Mouse (Mus musculus) kidney, adult 18-20 months (tissue): Measurements from ENCODE around the gene Lrpprc.

ENCODE experiments used
- DNase-seq: peaks from one replicate; pipeline ENCODE4 v3.0.0; 2021

Gene Lrpprc

DNA sequence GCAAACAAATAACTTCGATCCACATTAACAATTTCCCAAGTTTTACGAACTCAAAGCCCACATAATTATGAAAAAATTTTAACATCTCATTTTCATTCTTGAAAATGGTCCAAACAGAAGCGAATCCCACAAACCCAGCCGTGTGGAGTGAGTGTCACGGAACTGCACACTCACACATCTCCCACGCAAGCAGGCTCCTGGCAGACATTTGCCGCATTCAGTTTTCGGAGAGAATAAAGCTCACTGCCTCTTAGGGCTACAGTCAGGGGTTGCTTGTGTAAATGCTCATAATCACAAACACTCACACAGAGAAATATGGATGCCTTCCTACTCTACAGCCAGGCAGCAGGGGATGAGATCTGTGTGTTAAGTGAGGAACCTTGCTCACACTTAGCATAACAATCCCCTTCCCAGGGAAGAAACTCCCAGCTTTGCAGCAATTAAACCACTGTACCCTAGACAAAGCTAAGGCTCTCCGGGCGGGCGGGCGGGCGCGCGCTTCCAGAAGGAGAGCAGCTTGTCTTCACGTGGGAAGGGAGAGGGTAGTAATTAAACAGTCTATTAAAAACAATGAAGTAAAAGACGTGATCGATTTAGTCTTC, 76.9 kb downstream of the Lrpprc start:
- no peak for DNase-seq

GRCm38 (mm10) chr17:84709403-84709851, 81.2 kb downstream of the Lrpprc start:
- no peak for DNase-seq

DNA sequence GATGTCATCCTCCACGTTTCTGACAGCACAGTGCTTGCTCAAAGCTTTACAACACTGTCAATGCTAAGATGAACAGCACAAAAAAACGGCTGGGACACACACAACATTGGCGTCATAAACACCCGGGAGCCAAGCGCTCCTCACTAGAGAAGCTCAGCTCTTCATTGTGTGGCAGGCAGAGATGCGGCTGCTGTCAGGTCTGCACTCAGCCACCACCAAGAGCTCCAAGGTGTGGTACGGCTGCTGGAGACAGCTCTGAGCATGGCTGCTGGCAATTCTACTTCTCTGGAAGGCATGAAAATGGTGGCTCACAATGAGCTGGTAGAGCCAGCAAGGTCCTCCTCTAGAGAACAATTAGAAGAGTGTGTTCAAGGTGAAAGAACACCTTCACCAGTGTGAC, 81.8 kb downstream of the Lrpprc start:
- no peak for DNase-seq

DNA sequence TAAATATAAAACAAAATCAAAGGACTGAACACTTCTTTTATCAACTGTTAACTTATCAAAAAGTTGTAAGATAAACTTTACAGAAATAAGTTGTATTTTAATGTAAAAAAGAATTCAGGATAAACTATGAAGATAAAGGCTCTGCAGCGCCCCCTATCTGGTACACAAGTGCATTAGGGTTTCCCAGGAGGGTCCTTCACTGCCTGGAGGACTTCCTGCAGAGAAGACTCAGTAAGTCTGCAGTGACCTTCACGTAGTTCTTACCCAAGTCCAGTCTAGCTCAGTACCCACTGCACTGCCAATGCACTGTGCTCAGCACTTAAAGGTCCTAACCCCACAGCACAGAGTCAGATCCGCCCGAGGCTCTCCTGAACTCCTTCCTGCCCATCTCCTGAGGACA, 83.2 kb downstream of the Lrpprc start:
- no peak for DNase-seq

DNA sequence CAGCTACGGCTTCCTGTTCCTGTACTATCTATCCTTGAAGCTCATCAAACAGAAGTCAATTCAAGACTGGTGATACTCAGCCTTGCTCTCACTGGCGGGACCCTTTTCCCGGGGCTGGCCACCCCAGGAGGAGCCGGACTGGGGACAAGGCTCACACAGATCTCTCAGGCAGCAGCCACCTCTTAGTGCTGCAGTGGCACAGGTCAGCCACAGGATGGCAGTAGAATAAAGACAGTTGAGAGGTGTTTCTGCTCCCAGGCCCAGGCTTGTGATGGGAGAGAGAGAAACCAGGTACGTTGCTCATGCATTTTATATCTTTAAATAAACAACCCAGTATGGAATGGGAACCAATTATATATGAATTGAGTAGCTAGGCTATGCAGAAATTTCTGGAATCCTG, 91.9 kb downstream of the Lrpprc start:
- peak; percentile 65 for DNase-seq

GRCm38 (mm10) chr17:84696537-84696936, 94.1 kb downstream of the Lrpprc start:
- peak; percentile 17 for DNase-seq

DNA sequence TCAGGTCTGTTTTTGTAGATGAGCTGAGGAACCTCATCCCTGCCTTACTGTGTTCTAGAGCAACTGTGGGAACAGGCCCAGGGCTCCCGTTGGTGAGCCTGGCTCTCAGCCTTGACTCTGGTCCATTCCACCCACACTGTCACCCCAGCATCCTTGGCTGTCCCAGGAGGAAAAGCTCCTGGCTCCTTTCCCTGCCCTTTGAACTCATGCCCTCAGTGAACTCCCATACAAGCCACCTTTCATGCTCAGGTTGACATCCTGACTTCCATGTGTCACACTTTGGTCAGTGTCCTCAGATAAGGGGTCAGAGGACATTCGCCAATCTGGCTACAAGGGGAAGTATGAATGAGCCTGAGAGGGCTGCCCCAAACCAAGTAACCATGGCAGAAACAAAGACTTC, 96.8 kb downstream of the Lrpprc start:
- no peak for DNase-seq

- DNase-seq = no peak
These were observed 100.5 kb downstream of the Lrpprc start for GRCm38 (mm10) chr17:84690111-84690510.

- DNase-seq = peak; percentile 29
These were observed 101.3 kb downstream of the Lrpprc start for GRCm38 (mm10) chr17:84689316-84689715.

- DNase-seq = no peak
These were observed 101.8 kb downstream of the Lrpprc start for GRCm38 (mm10) chr17:84688834-84689233.

GRCm38 (mm10) chr17:84687994-84688393, 102.6 kb downstream of the Lrpprc start:
- DNase-seq = no peak

GRCm38 (mm10) chr17:84685286-84685685, 105.3 kb downstream of the Lrpprc start:
- DNase-seq = no peak

DNA sequence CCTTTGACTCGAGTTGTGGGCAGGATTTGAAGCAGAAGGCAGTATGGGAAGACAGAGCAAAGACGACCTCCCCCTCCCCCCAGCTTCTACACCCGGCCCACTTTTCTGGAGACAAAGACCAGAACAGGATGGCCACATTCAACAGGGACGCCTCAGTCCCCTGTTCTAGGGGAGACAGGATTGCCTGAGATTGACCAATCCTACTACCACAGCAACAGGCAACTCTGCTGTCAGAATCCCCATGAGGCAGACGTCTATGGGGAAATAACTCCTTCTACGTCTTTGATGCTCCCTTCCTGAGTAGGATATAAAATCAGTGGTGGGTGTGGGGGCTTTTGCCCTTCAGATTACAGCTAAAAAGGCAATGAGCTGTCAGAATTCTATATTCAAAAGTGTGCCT, 106.3 kb downstream of the Lrpprc start:
- DNase-seq = no peak

DNA sequence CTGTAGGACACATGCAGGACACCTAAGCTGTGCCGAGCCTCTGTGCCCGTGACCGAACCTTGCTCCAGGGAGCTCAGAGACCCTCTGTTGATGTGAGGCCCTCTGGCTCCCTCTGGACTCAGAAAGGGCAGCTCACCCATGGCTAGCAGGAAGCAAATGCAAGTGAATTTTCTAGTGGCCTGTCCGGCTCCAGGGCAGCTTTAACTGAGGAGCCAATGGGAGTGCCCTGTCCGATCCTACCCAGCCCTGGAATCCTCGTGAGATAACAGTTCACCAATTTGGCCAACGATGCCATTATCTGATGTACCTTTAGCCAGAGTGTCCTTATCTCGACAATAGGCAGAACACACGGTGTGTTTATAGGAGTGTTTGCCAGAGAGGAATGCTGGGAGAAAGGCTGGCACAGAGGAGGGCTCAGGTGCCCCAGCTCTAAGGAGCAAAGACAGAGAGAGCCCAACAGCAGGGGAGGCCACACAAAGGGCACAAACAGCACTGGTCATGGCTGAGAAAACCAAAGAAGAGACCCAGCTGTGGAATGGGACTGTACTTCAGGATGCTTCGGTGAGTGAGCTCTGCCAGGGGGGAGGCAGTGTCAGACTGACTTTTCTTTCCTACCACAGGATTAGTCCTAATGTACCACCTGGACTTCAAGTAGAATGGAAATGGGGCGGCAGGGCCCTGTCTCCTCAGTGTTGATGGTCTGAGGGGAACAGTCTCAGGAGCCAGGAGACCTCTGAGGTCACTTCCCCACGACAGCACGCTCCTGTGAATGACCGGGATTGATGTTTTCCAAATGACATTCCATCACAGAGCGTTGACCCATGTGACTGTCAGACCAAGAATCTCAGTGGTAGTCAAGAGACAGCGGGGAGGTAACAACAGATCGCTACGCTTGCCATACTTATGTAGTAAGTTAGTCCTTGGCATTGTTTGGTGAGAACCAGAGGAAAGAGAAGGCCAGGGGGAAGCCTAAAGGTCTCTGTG, 107.6 kb downstream of the Lrpprc start, which contains the start of gene Abcg5:
TSS of gene Abcg5 (minus strand) at position 278 of the 984 bp plus-strand sequence.
- DNase-seq = no peak

DNA sequence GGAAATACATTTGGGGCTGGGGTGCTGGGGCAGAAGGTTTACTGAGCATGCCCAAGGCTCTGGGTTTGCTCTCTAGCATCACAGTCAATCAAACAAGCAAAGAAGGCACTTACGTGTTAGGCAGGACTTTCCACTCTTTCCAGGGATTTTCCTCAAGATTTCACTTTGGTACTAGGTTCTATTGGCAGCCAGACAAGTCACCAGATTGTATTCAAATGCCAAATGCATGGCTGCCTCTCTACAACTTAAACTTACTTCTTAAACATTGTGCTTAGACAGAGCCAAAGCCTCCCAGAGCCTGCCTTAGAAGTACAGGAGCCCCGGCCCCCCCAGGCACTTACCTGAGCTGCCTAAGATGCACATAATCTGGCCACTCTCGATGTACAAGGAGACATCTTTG, 108.9 kb downstream of the Lrpprc start:
- DNase-seq = no peak

DNA sequence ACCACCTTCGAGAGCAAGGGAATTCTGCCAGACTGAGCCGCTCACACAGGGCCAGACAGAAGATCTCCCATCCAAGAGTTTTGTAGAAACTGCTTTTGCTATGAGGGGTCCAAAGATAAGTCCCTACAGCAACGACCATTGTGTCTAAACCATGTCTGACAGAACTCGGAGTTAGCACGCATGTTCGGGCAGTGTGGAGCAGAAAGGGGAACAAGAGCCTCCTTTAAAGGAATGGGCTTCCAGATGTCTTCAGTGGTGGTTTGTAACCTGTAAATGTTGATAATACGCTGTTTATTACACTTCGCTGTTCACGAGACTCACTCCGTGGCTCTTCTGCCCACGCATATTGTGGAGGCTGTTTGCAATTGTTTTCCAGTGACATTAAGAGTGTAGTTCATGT, 113.0 kb downstream of the Lrpprc start:
- DNase-seq = no peak

- peak; percentile 30 for DNase-seq
These were observed 114.6 kb downstream of the Lrpprc start, which contains the start of gene Abcg8 for GRCm38 (mm10) chr17:84675951-84676366. Gene Abcg8 (plus strand): TSS chr17:84676302.

DNA sequence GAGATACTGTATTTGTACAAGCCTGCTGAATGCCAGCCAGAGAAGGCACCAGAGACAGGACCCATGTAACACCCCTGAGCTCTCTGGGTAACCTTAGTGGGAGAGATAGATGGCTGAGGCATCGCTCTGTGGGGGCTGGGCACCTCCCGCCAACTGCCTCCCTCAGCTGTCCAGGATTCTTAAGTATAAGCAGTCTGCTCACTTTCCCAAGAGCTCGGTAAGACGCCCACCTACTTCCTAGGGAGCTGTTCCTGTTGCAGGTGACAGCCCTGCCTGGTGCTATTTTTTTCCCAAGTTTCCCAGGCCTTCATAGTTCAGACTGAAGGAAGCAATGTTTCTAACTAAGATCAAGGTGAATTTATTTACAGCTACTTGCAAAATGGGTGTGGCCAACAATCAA, 115.4 kb downstream of the Lrpprc start:
- no peak for DNase-seq

- no peak for DNase-seq
These were observed 116.5 kb downstream of the Lrpprc start for GRCm38 (mm10) chr17:84674048-84674447.

- DNase-seq = peak; percentile 65
These were observed 117.9 kb downstream of the Lrpprc start for GRCm38 (mm10) chr17:84672376-84673369.

DNA sequence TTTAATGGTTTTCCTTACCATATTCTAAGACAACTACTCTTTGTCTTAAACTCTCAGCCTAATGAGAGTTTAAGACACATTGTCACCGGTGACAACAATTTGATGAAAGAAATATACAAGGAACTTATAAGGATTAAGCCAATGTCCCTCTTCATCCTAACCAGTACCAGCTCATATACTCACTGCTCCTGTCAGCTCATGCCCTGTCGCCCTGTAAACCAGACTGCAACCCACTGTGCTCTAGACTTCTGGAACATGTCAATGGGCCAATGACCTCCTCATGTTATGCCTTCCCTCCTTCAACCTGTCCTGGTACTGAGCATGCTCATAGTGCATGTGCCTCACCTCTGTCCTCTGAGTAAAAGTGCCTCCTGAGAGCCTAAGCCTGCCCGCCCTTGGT, 122.7 kb downstream of the Lrpprc start:
- no peak for DNase-seq

GRCm38 (mm10) chr17:84665691-84666090, 124.9 kb downstream of the Lrpprc start:
- no peak for DNase-seq

DNA sequence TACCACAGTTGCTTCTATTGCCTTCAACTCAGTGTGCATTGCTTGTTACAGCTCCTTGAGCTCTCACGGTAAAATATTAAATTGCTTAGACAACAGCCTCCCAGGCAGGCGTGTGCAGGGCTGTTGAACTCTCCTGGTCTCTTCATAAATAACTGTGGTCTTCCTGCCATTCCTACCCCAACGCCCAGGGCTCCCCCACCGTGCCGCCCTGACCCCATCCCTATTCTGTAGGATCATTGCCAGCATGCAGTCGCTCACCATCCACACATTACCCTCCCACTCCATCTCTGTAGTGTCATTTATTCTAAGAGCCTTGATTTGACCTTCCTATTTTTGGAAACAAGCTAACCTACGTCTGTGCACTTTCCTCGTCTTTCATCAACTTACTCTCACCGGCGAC, 125.5 kb downstream of the Lrpprc start:
- no peak for DNase-seq
